Mouse (Mus musculus): ENCODE results near the gene Tjp2. TPM values are rescaled to one million over a fixed set of nuclear protein-coding genes. Genes with fewer than 3 reads are reported as not detected.

The Tjp2 gene
- polyA plus RNA-seq, 1 experiment from 2014 or later = 20.6 TPM

DNA sequence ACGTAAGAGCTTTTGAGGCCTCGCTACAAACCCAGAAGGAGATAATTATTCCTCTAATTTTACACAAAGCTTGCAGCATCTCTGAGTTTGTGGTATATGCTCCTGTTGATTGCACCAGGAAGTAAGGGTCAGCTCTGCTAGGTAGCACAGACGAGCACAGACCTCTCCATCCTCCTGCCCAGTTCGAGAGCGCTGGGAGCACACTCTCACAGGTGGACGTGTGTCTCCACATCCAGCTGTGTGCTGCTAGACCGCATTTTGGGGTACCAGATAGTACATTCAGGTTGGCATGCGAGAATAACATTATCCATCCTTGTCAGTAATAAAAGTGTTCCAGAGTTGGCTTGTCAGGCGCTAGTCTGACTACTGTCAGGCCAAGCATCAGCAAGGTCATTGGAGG, 5.8 kb downstream of the Tjp2 start:
- H3K27ac ChIP-seq = no peak overlapping the region
- peaks cover 12% of the 10 kb centered on the region; the same call in 1 of the 2 replicates for H3K27me3 ChIP-seq
- no peak overlapping the region for H3K4me3 ChIP-seq
- no peak overlapping the region for H3K4me2 ChIP-seq
- no peaks in the 10 kb centered on the region for H3K9me3 ChIP-seq
- H3K36me3 ChIP-seq = no peaks in the 10 kb centered on the region
- 58% methylated on average over 9 of the region's 9 CpGs for WGBS
- no peak for ATAC-seq (ENCODE audit: insufficient number of reproducible peaks, low FRiP score, low TSS enrichment, low read depth)
- H3K9ac ChIP-seq = no peak overlapping the region
- H3K4me1 ChIP-seq = peaks cover 3% of the 10 kb centered on the region; the same call in 1 of the 2 replicates

DNA sequence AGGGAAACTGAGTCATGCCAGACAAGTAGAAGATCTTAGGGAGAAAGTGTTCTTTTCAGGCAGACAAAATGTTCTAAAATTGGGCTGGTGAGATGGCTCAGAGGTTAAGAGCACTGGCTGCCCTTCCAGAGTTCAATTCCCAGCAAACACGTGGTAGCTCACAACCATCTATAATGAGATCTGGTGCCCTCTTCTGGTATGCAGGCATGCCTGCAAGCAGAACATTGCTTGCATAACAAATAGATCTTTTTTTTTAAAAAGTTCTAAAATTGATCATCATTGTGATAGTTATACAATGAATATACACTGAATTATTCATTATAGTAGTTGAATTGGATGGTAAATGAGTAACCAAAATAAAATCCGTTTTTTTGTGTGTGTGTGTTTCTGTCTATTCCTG, 6.5 kb downstream of the Tjp2 start:
- H3K27ac ChIP-seq = no peak overlapping the region
- WGBS = 41% methylated on average over 2 of the region's 2 CpGs

DNA sequence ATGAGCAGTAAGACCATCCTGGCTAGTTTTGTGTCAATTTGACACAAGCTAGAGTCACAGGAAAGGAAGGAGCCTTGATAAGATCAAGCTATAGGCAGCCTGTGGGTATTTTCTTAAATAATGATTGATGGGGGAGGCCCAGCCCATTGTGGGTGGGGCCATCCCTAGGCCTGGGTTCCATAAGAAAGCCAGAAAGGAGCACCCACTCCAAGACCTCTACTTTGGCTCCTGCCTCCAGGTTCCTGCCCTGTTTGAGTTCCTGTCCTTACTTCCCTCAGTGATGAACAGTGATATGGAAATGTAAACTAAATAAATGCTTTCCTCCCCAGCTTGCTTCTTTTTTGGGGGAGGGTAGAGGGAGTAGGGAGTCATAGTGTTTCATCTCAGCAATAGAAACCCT, 7.0 kb downstream of the Tjp2 start:
- Histone ChIP-seq H3K4me2 (no peak overlapping the region), H3K4me1 (no peaks in the 10 kb centered on the region), H3K27me3 (0 out of 2 replicates have a peak, but pooled peaks cover 2% of the 10 kb centered on the region), H3K9me3 (no peaks in the 10 kb centered on the region), H3K9ac (no peak overlapping the region), H3K36me3 (no peaks in the 10 kb centered on the region), H3K4me3 (no peak overlapping the region), H3K27ac (no peak overlapping the region)
- no peak for ATAC-seq (ENCODE audit: insufficient number of reproducible peaks, low FRiP score, low TSS enrichment, low read depth)

More for the DNA sequence above, 6.5 kb downstream of the Tjp2 start:
- H3K9ac ChIP-seq = no peak overlapping the region
- H3K4me1 ChIP-seq = no peaks in the 10 kb centered on the region
- 0 out of 2 replicates have a peak, but pooled peaks cover 5% of the 10 kb centered on the region for H3K27me3 ChIP-seq
- H3K4me2 ChIP-seq = no peak overlapping the region
- H3K4me3 ChIP-seq = no peak overlapping the region
- H3K9me3 ChIP-seq = no peaks in the 10 kb centered on the region
- no peak for ATAC-seq (ENCODE audit: insufficient number of reproducible peaks, low FRiP score, low TSS enrichment, low read depth)
- H3K36me3 ChIP-seq = no peaks in the 10 kb centered on the region

DNA sequence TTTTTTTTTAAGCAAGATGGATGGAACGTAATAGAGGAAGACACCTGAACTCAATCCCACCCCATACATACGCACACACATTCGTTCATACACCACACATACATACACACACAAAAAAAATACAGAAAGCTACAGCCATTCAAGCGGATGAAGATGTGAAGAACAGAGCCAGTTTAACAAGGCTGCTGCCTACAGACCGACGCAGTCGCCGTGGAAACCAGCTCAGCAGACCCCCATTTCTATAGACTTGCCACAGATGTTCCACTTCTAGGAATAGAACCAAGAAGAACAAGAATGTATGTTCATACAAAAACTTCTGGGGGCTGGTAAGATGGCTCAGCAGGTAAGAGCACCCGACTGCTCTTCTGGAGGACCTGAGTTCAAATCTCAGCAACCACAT, 8.1 kb downstream of the Tjp2 start:
- no peak for ATAC-seq (ENCODE audit: insufficient number of reproducible peaks, low FRiP score, low TSS enrichment, low read depth)
- H3K36me3 ChIP-seq = no peaks in the 10 kb centered on the region
- H3K4me1 ChIP-seq = no peaks in the 10 kb centered on the region
- no peak overlapping the region for H3K9ac ChIP-seq
- H3K9me3 ChIP-seq = no peaks in the 10 kb centered on the region
- H3K4me2 ChIP-seq = no peak overlapping the region
- no peak overlapping the region for H3K27ac ChIP-seq
- 81% methylated on average over 9 of the region's 9 CpGs for WGBS
- 0 out of 2 replicates have a peak, but pooled peaks cover 2% of the 10 kb centered on the region for H3K27me3 ChIP-seq
- H3K4me3 ChIP-seq = no peak overlapping the region

DNA sequence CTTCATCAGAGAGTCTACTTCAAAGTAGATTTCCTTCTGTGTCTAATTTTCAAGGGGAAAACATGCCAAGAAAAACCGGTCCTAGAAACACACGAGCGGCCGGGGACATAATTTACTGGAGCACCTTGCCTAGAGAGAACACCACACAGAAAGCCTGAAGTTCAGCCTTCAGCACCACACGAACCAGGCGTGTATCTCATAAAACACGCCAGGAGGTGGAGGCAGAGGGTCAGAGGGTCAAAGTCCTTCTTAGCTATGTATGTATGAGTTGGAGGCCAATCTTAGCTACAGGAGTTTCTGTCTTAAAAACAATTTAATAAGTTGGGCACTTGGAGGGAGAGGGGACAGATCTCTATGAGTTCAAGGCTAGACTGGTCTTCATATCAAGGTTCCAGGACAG, 9.9 kb downstream of the Tjp2 start:
- WGBS = 29% methylated on average over 7 of the region's 7 CpGs
- no peak overlapping the region for H3K4me3 ChIP-seq
- no peaks in the 10 kb centered on the region for H3K4me1 ChIP-seq
- no peaks in the 10 kb centered on the region for H3K9me3 ChIP-seq
- H3K27me3 ChIP-seq = 0 out of 2 replicates have a peak, but pooled peaks cover 2% of the 10 kb centered on the region
- H3K27ac ChIP-seq = no peak overlapping the region
- ATAC-seq (ENCODE audit: insufficient number of reproducible peaks, low FRiP score, low TSS enrichment, low read depth) = no peak
- no peak overlapping the region for H3K9ac ChIP-seq
- no peak overlapping the region for H3K4me2 ChIP-seq
- H3K36me3 ChIP-seq = no peaks in the 10 kb centered on the region

DNA sequence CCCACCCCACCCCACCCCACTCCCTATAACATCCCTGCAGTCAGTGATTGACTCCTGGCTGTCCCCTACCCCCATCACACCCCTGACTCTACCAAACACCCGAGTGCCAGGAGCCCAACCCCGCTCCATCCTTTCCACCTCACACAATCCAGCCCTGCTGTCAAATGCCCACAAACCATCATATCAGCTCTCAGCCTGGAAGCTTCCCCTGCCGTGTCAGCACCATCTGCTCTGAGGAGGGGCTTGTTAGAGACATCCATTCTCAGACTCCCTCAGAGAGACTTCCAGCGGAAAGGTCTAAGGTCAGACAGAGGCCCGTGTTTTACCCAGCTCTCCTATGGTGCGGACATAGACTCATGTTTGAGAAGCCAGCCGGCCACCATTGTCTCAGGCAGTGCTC, 11.5 kb downstream of the Tjp2 start:
- no peak overlapping the region for H3K9ac ChIP-seq
- no peak for ATAC-seq (ENCODE audit: insufficient number of reproducible peaks, low FRiP score, low TSS enrichment, low read depth)
- H3K27ac ChIP-seq = no peak overlapping the region
- H3K27me3 ChIP-seq = no peaks in the 10 kb centered on the region
- H3K4me3 ChIP-seq = no peak overlapping the region
- no peaks in the 10 kb centered on the region for H3K36me3 ChIP-seq
- H3K9me3 ChIP-seq = no peaks in the 10 kb centered on the region
- no peaks in the 10 kb centered on the region for H3K4me1 ChIP-seq
- WGBS = 55% methylated on average over 7 of the region's 7 CpGs
- no peak overlapping the region for H3K4me2 ChIP-seq

DNA sequence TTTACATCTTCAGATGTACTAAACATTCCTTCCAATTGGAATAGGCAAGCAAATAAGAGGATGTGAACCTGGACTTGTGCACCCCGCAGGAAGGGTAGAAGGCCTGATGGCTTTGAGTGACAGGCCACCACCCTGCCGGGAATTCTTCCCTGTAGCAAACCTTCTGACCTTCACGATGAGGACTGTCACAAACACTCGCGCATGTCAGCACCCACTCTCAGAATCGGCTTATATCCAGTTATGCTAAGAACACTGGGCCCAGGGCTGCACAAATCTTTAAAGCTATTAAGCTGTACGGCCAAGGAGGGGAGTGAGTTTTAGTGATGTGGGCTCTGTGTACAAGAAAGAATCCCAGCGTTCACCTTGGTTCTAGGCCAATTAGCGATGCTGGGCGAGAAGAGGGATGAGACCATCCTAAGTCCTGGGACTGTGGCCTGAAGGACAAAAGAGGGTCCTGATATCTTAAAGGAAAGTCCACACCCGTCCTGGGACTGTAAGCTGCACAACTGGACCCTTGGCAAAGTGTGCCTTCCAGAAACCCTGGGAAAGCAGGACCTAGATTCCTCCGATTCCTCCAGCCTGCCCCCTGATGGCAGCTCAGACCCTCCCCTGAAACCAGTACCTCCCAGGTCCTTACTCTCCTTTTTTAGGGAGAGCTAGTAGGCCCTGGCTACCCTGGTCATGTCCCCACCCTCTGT, 12.1 kb downstream of the Tjp2 start:
- WGBS = 82% methylated on average over 12 of the region's 12 CpGs
- H3K4me3 ChIP-seq = no peak overlapping the region
- no peak for ATAC-seq (ENCODE audit: insufficient number of reproducible peaks, low FRiP score, low TSS enrichment, low read depth)
- H3K27ac ChIP-seq = no peak overlapping the region
- no peak overlapping the region for H3K4me2 ChIP-seq
- H3K36me3 ChIP-seq = no peaks in the 10 kb centered on the region
- no peak overlapping the region for H3K9ac ChIP-seq
- no peaks in the 10 kb centered on the region for H3K4me1 ChIP-seq
- no peaks in the 10 kb centered on the region for H3K9me3 ChIP-seq
- H3K27me3 ChIP-seq = no peaks in the 10 kb centered on the region

DNA sequence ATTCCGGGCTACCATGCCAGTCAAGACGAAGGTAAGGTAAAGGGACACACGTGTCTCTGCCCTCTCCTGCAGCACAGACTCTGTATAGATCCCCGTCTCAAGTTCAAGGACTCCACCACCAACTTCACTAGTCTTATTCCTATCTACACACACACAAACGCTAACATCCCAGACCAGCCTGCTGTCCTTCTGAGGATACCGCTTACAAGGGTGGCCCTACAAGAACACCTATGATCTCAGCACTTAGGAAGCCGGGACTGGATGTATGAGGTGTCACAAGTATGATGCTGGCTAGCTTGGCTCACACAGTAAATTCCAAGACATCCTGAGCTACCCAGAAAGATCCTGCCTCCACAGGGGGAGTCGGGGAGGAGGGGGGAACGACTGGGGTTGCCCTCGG, 13.7 kb downstream of the Tjp2 start:
- no peak overlapping the region for H3K4me2 ChIP-seq
- no peak overlapping the region for H3K9ac ChIP-seq
- no peaks in the 10 kb centered on the region for H3K36me3 ChIP-seq
- no peak for ATAC-seq (ENCODE audit: insufficient number of reproducible peaks, low FRiP score, low TSS enrichment, low read depth)
- no peak overlapping the region for H3K4me3 ChIP-seq
- H3K27me3 ChIP-seq = no peaks in the 10 kb centered on the region
- H3K9me3 ChIP-seq = no peaks in the 10 kb centered on the region
- H3K27ac ChIP-seq = no peak overlapping the region
- 67% methylated on average over 10 of the region's 10 CpGs for WGBS
- H3K4me1 ChIP-seq = no peaks in the 10 kb centered on the region

DNA sequence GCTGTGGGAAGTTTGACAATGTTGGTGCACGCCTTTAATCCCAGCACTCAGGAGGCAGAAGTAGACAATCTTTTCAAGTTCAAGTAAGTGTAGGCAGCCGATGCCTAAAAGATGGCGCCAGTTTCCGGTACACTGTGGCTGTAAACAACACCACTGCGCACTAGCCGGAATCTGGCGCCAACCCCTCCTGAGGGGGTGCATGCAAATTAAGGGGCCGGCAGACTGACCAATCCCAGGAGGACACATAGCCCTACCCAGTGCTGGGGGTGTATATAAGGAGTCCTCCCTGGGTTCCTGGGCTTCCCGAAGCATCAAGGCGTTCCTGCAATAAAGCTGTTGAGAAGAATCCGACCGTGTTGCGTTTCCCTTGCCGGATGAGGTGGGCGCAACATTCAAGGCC, 15.3 kb downstream of the Tjp2 start:
- Histone ChIP-seq H3K4me1 (no peaks in the 10 kb centered on the region), H3K4me3 (no peak overlapping the region), H3K9ac (no peak overlapping the region), H3K9me3 (no peaks in the 10 kb centered on the region), H3K4me2 (no peak overlapping the region), H3K27me3 (no peaks in the 10 kb centered on the region), H3K27ac (no peak overlapping the region), H3K36me3 (no peaks in the 10 kb centered on the region)
- WGBS = 94% methylated on average over 15 of the region's 15 CpGs
- no peak for ATAC-seq (ENCODE audit: insufficient number of reproducible peaks, low FRiP score, low TSS enrichment, low read depth)

DNA sequence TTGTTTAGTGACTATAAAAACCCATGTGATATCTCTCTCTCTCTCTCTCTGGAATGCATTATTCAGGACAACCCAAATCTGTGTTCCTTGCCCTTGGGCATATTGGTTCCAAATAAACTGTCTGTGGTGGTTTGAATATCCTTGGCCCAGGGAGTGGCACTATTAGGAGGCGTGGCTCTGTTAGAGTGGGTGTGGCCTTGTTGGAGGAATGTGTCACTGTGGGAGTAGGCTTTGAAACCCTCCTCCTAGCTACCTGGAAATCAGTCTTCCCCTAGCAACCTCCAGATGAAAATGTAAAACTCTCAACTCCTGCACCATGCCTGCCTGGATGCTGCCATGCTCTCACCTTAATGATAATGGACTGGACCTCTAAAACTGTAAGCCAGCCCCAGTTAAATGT, 16.9 kb downstream of the Tjp2 start:
- Histone ChIP-seq H3K4me2 (no peak overlapping the region), H3K36me3 (no peaks in the 10 kb centered on the region), H3K9me3 (no peaks in the 10 kb centered on the region), H3K27me3 (no peaks in the 10 kb centered on the region), H3K27ac (no peak overlapping the region), H3K4me3 (no peak overlapping the region), H3K4me1 (no peaks in the 10 kb centered on the region), H3K9ac (no peak overlapping the region)
- no peak for ATAC-seq (ENCODE audit: insufficient number of reproducible peaks, low FRiP score, low TSS enrichment, low read depth)
- 89% methylated on average over 1 of the region's 1 CpGs for WGBS

DNA sequence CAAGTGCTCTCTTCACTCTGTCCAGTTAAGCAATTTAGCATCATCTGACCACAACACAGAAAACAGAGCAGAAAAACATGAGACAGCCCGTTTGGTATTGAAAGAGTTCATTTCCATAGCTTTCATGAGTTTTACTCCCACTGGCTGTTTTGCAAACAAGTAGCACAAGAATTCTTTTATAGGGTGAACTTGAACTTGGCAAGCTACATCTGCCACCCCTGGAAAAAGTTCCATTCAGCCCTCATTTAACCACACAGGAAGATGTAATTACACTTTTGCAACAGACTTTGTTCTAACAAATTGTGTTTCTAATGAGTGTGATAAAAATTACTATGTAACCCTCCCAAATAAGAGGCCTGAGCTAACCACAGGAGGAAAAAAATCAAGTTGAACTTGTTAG, 19.8 kb downstream of the Tjp2 start:
- Histone ChIP-seq H3K27ac (no peak overlapping the region), H3K4me1 (peaks cover 6% of the 10 kb centered on the region; the same call in 1 of the 2 replicates), H3K27me3 (no peaks in the 10 kb centered on the region), H3K9me3 (no peaks in the 10 kb centered on the region), H3K4me2 (no peak overlapping the region), H3K36me3 (no peaks in the 10 kb centered on the region), H3K9ac (no peak overlapping the region), H3K4me3 (no peak overlapping the region)
- WGBS = 23% methylated on average over 1 of the region's 1 CpGs
- ATAC-seq (ENCODE audit: insufficient number of reproducible peaks, low FRiP score, low TSS enrichment, low read depth) = no peak

DNA sequence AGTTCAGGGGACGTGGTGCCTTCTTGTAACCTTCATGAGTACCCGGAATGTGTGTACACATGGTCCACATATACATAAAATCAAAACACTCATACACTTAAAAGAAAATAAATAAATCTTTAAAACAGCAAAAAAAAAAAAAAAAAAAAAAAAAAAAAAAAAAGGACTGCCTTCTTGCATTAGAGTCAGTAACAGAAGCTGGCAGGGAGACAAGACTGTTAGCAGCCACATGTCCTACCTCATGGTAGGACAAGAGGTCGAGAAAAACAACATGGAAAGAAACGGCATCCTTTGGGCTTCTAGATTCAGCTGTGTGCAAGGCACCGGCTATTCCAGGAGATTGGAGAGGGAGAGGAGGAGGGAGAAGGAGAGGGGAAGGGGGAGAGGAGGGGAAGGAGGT, 23.0 kb downstream of the Tjp2 start:
- no peak for ATAC-seq (ENCODE audit: insufficient number of reproducible peaks, low FRiP score, low TSS enrichment, low read depth)
- Histone ChIP-seq H3K36me3 (no peaks in the 10 kb centered on the region), H3K27me3 (no peaks in the 10 kb centered on the region), H3K4me2 (no peak overlapping the region), H3K27ac (no peak overlapping the region), H3K9me3 (no peaks in the 10 kb centered on the region), H3K4me3 (no peak overlapping the region), H3K4me1 (peaks cover 6% of the 10 kb centered on the region; the same call in 1 of the 2 replicates), H3K9ac (no peak overlapping the region)
- WGBS = 79% methylated on average over 4 of the region's 5 CpGs

DNA sequence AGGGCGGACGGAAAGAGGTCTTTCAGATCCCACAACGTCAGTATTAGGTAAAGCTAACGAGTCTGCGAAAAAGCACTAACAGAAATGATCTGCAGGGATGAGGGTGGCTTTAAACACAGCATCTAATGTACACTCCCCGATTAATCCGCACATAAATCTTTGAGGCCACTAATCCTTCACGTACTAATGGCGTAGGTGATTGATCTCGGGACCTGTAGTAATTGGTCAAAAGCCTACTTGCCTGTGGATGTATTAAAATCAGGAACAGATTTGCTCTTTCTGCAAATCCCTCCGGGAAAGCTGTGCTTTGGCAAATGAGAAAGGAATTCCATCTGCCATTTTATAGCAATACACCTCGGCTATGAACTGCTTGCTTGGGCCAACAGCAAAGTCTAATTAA, 24.3 kb downstream of the Tjp2 start:
- H3K9me3 ChIP-seq = no peaks in the 10 kb centered on the region
- peaks cover 6% of the 10 kb centered on the region; the same call in 1 of the 2 replicates for H3K4me1 ChIP-seq
- WGBS = 33% methylated on average over 12 of the region's 12 CpGs
- H3K4me2 ChIP-seq = no peak overlapping the region
- H3K9ac ChIP-seq = no peak overlapping the region
- 0 out of 2 replicates have a peak overlapping the region, but pooled peaks have one; percentile 0 for H3K4me3 ChIP-seq
- no peak for ATAC-seq (ENCODE audit: insufficient number of reproducible peaks, low FRiP score, low TSS enrichment, low read depth)
- H3K36me3 ChIP-seq = no peaks in the 10 kb centered on the region
- no peak overlapping the region for H3K27ac ChIP-seq
- no peaks in the 10 kb centered on the region for H3K27me3 ChIP-seq

All from limb, embryonic 15.5 days (tissue).